Mouse (Mus musculus) heart, postnatal 0 days (tissue): ENCODE results near the gene Skil.

ENCODE experiments used
- CTCF ChIP-seq: IDR thresholded peaks from 2 replicates; pipeline ENCODE4 v1.5.1; 2016; ENCODE audit warnings: antibody characterized with exemption, control low read depth, low read depth
- EP300 ChIP-seq: IDR thresholded peaks from 2 replicates; pipeline ENCODE4 v1.6.1; 2016; ENCODE audit warnings: antibody characterized with exemption, low read depth

DNA sequence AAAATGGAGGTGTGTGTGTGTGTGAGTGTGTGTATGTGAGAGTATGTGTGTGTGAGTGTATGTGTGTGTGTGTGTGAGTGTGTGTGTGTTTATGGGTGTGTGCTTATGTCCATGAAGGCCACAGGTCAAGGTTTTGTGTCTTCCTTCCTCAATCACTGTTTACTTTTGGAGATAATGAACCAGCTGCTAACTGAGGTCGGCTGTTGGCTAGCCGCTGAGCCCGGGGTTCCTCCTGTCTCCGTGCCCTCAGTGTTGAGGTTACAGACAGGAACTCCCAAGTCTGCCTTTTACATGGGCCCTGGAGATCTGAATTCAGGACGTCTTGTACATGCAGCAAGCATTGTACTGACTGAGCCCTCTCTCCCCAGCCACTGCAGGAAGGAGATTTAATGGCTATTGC is 38.8 kb downstream of the Skil start:
- no peak for TF ChIP-seq CTCF
- TF ChIP-seq EP300 = no peak
